Mouse (Mus musculus) heart, embryonic 14.5 days (tissue): ENCODE measurements around the gene Camsap2. TPM values are rescaled to one million over a fixed set of nuclear protein-coding genes. Genes with fewer than 3 reads are reported as not detected.
A peak's percentile ranks its signal among the peaks of the same experiment; 100 is the strongest.

Experiments used
- ATAC-seq: fragments of 200-750 bp; cut with Nextera tagmentation; 2 replicates; pipeline ENCODE4 v1.8.0; 2017; ENCODE audit warnings: low read depth, moderate TSS enrichment; ENCODE audit not compliant: insufficient number of reproducible peaks, insufficient read depth, low FRiP score
- H3K27ac ChIP-seq, 2 experiments: fragments of 200-500 bp in 1 of 2; fragments of 300-500 bp in 1 of 2; sonication (generic) in 1 of 2; replicated peaks in 1 of 2; 2 replicates each; pipeline ENCODE4 v1.5.1; 2012 to 2014; ENCODE audit warnings: low read depth in 2 of 2, low read length in 2 of 2, control low read depth in 1 of 2, mild to moderate bottlenecking in 1 of 2, mixed read lengths in 1 of 2; ENCODE audit not compliant: control insufficient read depth in 1 of 2, insufficient read depth in 1 of 2
- H3K27me3 ChIP-seq: fragments of 300-500 bp; sonication (generic); 2 replicates; pipeline ENCODE4 v1.6.1; 2014; ENCODE audit warnings: mild to moderate bottlenecking, low read length, control low read depth; ENCODE audit not compliant: control insufficient read depth, insufficient read depth
- H3K36me3 ChIP-seq: fragments of 300-500 bp; sonication (generic); 2 replicates; pipeline ENCODE4 v1.6.1; 2014; ENCODE audit warnings: mild to moderate bottlenecking, control low read depth, low read length, mixed read lengths; ENCODE audit not compliant: control insufficient read depth, insufficient read depth
- H3K4me1 ChIP-seq, 2 experiments: fragments of 200-500 bp in 1 of 2; fragments of 300-500 bp in 1 of 2; sonication (generic) in 1 of 2; 2 replicates each; pipeline ENCODE4 v1.6.1; 2012 to 2014; ENCODE audit warnings: low read length in 2 of 2, control low read depth in 1 of 2, mixed read lengths in 1 of 2; ENCODE audit not compliant: control insufficient read depth in 2 of 2, insufficient read depth in 2 of 2
- H3K4me2 ChIP-seq: fragments of 300-500 bp; sonication (generic); 2 replicates; pipeline ENCODE4 v1.6.1; 2014; ENCODE audit warnings: mild to moderate bottlenecking, low read length
- H3K4me3 ChIP-seq, 2 experiments: fragments of 200-500 bp in 1 of 2; fragments of 300-500 bp in 1 of 2; sonication (generic) in 1 of 2; 2 replicates each; pipeline ENCODE4 v1.5.1; 2012 to 2014; ENCODE audit warnings: low read length in 2 of 2, mild to moderate bottlenecking in 2 of 2, control low read depth in 1 of 2, low read depth in 1 of 2, moderate library complexity in 1 of 2; ENCODE audit not compliant: control insufficient read depth in 1 of 2, insufficient read depth in 1 of 2
- H3K9ac ChIP-seq: fragments of 300-500 bp; sonication (generic); 2 replicates; pipeline ENCODE4 v1.6.1; 2014; ENCODE audit warnings: mild to moderate bottlenecking, low read length
- H3K9me3 ChIP-seq: fragments of 300-500 bp; sonication (generic); 2 replicates; pipeline ENCODE4 v1.6.1; 2016; ENCODE audit warnings: low read length, control low read depth; ENCODE audit not compliant: control insufficient read depth
- WGBS: fragments of 180-500 bp; shearing (Covaris S2); extraction: QIAGEN DNeasy Blood & Tissue Kit; methylation state at CpG from one replicate; pipeline ENCODE4 v1.1.7; 2014; 5-methylcytosine and 5-hydroxymethylcytosine counted together
- polyA plus RNA-seq: library from polyadenylated mRNA; unstranded; fragments of >200 nt; fragmentation: Nextera tagmentation; extraction: Ambion mirVana; gene quantifications from 2 replicates; pipeline ENCODE4 v1.2.1, GENCODE M21; 2014

Camsap2 gene
- polyA plus RNA-seq, 1 experiment from 2014 or later = 13.0 TPM

DNA sequence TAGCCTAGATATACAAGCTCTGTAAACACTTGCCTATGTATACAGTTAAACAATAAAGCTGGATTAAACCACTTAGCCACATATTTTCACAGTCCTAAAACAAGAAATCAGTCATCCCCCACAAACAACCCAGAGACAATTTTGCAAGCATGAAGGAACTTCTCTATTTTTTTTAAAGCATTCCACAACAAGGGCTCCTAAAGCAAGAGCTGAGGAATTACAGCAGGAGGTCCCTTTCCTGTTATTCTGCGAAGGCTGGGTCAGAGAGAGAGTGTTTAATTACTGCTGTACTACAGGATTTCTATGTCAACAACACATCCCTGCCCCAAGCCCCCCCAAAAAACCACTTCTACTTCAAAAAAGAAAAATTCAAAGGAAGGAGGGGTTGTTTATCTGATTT lies 1.6 kb downstream of the Camsap2 start:
- ATAC-seq = no peak
- H3K27me3 ChIP-seq = no peaks in the 10 kb centered on the region

GRCm38 (mm10) chr1:136343727-136344126 lies 2.2 kb downstream of the Camsap2 start:
- 28% methylated on average over 7 of the region's 7 CpGs for WGBS
- Histone ChIP-seq H3K9me3 (no peaks in the 10 kb centered on the region), H3K4me3 (peak overlapping the region; percentile 31 to 67), H3K36me3 (no peaks in the 10 kb centered on the region), H3K4me1 (peaks cover 8 to 16% of the 10 kb centered on the region in 2 experiments), H3K4me2 (peak overlapping the region; percentile 87), H3K9ac (peak overlapping the region; percentile 51; the same call in 1 of the 2 replicates), H3K27me3 (no peaks in the 10 kb centered on the region), H3K27ac (no peak overlapping the region)
- ATAC-seq = no peak

More for the DNA sequence above, 1.6 kb downstream of the Camsap2 start:
- Histone ChIP-seq H3K36me3 (no peaks in the 10 kb centered on the region), H3K4me3 (peak overlapping the region; percentile 67 to 87; a peak in 3 of 4 replicates), H3K9ac (peak overlapping the region; percentile 82), H3K4me1 (peaks cover 8 to 16% of the 10 kb centered on the region in 2 experiments), H3K9me3 (no peaks in the 10 kb centered on the region), H3K27ac (0 out of 4 replicates have a peak overlapping the region, but pooled peaks of 1 of the 2 experiments have one; percentile 20), H3K4me2 (peak overlapping the region; percentile 87)
- 0% methylated on average over 1 of the region's 1 CpGs for WGBS

- H3K27me3 ChIP-seq = no peaks in the 10 kb centered on the region
- H3K27ac ChIP-seq = no peak overlapping the region
- ATAC-seq = no peak
- no peak overlapping the region for H3K4me3 ChIP-seq
- no peak overlapping the region for H3K9ac ChIP-seq
- no peaks in the 10 kb centered on the region for H3K9me3 ChIP-seq
- peaks cover 5 to 16% of the 10 kb centered on the region in 2 experiments for H3K4me1 ChIP-seq
- H3K4me2 ChIP-seq = no peak overlapping the region
- H3K36me3 ChIP-seq = no peaks in the 10 kb centered on the region
- 93% methylated on average over 3 of the region's 3 CpGs for WGBS
Measured at GRCm38 (mm10) chr1:136340541-136340940, 5.4 kb downstream of the Camsap2 start.

DNA sequence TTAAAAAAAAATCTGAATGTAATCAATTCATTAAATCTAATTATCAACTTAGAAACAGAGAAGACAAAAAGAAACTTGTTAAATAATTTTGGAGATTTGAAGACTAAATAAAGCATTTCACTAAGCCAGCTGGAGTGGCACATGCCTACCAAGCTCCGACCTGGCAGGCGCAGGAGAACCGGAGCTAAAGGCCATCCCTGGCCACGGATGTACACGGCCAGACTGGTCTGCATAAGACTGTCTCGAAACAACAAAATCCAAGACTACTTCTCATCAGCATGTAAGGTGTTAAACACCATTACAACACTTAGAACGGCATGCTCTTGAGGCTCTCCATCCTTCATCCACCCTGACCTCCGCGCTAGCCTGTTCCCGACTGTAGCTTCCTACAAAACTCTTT lies 11.2 kb downstream of the Camsap2 start:
- Histone ChIP-seq H3K4me2 (no peak overlapping the region), H3K9me3 (no peaks in the 10 kb centered on the region), H3K4me3 (no peak overlapping the region), H3K4me1 (peaks cover 0 to 9% of the 10 kb centered on the region in 2 experiments; a peak in 2 of 4 replicates), H3K9ac (no peak overlapping the region), H3K36me3 (peaks cover 6% of the 10 kb centered on the region; the same call in 1 of the 2 replicates), H3K27ac (no peak overlapping the region), H3K27me3 (no peaks in the 10 kb centered on the region)
- 83% methylated on average over 10 of the region's 10 CpGs for WGBS
- no peak for ATAC-seq

DNA sequence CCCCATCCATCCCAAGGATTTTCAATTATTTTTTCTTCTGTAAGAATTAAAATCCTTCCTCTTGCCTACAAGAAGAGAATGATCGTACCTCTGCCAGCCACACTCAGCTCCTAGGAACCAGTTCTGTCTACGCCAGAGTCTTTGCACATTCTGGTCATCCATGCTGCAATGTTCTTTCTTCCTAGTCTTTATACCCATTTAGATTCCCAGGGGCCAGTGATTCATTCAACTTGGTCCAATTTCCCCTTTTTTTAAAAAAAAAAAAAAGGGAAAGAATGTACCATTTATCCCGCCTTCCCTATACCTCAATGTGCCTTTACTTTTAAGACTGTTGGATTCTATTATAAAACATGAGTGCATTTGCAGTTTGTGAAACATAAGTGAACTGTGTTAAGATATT lies 12.4 kb downstream of the Camsap2 start:
- Histone ChIP-seq H3K27ac (no peak overlapping the region), H3K4me3 (no peak overlapping the region), H3K4me1 (peaks cover 0 to 10% of the 10 kb centered on the region in 2 experiments; a peak in 2 of 4 replicates), H3K9ac (no peak overlapping the region), H3K27me3 (no peaks in the 10 kb centered on the region), H3K4me2 (no peak overlapping the region), H3K9me3 (no peaks in the 10 kb centered on the region), H3K36me3 (peaks cover 6% of the 10 kb centered on the region; the same call in 1 of the 2 replicates)
- ATAC-seq = no peak
- 94% methylated on average over 3 of the region's 3 CpGs for WGBS

DNA sequence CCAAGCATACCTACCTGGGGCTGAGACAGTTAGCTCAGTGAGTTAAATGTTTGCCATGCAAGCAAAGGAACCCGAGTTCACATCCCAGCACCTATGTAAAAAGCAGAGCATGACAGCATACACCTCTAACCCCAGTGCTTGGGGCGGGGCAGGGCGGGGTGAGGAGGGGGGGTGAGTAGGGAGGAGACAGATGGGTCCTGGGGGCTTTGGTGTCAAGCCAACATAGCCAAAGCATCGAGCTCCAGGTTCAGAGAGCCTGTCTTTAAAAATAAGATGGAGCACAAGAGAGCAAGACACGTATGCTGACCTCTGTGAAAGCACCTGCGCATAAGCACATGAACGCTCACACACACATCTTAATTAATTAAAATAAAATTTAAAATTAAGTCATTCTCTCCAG lies 12.8 kb downstream of the Camsap2 start:
- 89% methylated on average over 7 of the region's 7 CpGs for WGBS
- no peaks in the 10 kb centered on the region for H3K27me3 ChIP-seq
- H3K4me1 ChIP-seq = peaks cover 0 to 10% of the 10 kb centered on the region in 2 experiments; a peak in 2 of 4 replicates
- no peak overlapping the region for H3K4me2 ChIP-seq
- ATAC-seq = no peak
- H3K9me3 ChIP-seq = no peaks in the 10 kb centered on the region
- peaks cover 6% of the 10 kb centered on the region; the same call in 1 of the 2 replicates for H3K36me3 ChIP-seq
- no peak overlapping the region for H3K4me3 ChIP-seq
- no peak overlapping the region for H3K27ac ChIP-seq
- no peak overlapping the region for H3K9ac ChIP-seq

DNA sequence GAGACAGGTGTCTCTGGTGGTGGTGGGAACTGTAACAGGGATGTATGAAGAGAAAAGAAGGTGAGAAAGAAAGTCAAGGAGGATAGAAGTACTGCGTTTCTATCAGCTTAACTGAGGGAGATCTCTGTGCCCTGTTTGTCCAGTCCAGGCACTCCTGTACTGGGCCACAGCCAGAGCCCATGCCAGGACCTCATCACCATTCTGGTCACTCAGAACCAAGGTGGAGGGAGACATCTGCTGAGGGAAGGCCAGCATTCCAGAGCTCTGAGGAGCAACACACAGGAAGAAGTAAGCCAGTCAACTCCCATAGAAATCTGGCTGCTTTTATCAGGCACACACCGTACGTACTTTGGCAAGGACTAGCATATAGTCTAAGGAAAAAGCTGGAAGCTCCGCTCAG lies 14.1 kb downstream of the Camsap2 start:
- 72% methylated on average over 4 of the region's 4 CpGs for WGBS
- Histone ChIP-seq H3K27ac (no peak overlapping the region), H3K4me1 (peaks cover 0 to 10% of the 10 kb centered on the region in 2 experiments; a peak in 2 of 4 replicates), H3K9me3 (no peaks in the 10 kb centered on the region), H3K9ac (no peak overlapping the region), H3K27me3 (no peaks in the 10 kb centered on the region), H3K4me3 (no peak overlapping the region), H3K4me2 (no peak overlapping the region), H3K36me3 (peaks cover 6% of the 10 kb centered on the region; the same call in 1 of the 2 replicates)
- no peak for ATAC-seq

DNA sequence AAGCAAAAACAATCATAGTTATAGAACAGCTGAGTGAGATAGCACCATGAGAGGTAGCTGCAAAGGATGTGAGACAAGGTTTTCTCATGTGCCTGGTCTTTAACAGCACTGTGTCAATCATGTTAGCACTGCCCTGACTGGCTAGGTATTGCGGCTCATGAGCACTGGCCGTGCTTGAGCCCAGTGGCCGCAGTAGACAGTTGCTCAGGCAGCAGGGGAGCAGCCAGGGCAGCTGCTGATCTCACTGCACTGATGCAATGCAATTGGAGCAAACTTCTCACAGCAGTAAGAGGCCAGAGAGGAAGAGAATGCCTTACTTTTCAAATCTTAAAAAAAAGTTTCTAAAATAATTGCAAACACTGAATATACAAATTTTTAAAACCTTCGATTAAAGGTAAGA lies 16.5 kb downstream of the Camsap2 start:
- Histone ChIP-seq H3K4me2 (no peak overlapping the region), H3K27me3 (no peaks in the 10 kb centered on the region), H3K36me3 (0 out of 2 replicates have a peak, but pooled peaks cover 3% of the 10 kb centered on the region), H3K27ac (no peak overlapping the region), H3K9ac (no peak overlapping the region), H3K9me3 (no peaks in the 10 kb centered on the region), H3K4me1 (peaks cover 10 to 26% of the 10 kb centered on the region in 2 experiments), H3K4me3 (no peak overlapping the region)
- WGBS = 70% methylated on average over 4 of the region's 4 CpGs
- no peak for ATAC-seq
